Mouse (Mus musculus) G1E (cell line): ENCODE data around the gene Igf2bp2. TPM values are rescaled to one million over a fixed set of nuclear protein-coding genes. Genes with fewer than 3 reads are reported as not detected.

Experiments used
- ATAC-seq: 2 replicates; pipeline ENCODE4 v1.8.0; 2016; ENCODE audit warnings: mild to moderate bottlenecking; ENCODE audit not compliant: insufficient number of reproducible peaks, poor library complexity, low FRiP score, severe bottlenecking; ENCODE audit errors: extremely low read depth
- DNase-seq: peaks from one replicate; pipeline ENCODE4 v3.0.0; 2012; ENCODE audit warnings: low spot score
- H3K27me3 ChIP-seq: 2 replicates; pipeline ENCODE4 v1.6.1; 2012; ENCODE audit warnings: mild to moderate bottlenecking, low read length, inconsistent platforms; ENCODE audit not compliant: insufficient read depth
- H3K36me3 ChIP-seq: replicated peaks from 2 replicates; pipeline ENCODE3; 2012; ENCODE audit warnings: mild to moderate bottlenecking, inconsistent platforms
- H3K4me1 ChIP-seq: 2 replicates; pipeline ENCODE4 v1.6.1; 2012; ENCODE audit warnings: low read depth, low read length, inconsistent platforms, mixed read lengths; ENCODE audit not compliant: insufficient read depth
- H3K4me3 ChIP-seq: 2 replicates; pipeline ENCODE4 v1.5.1; 2012; ENCODE audit warnings: low read depth, mild to moderate bottlenecking, inconsistent platforms, low read length, moderate library complexity, mixed read lengths
- H3K9me3 ChIP-seq: replicated peaks from 2 replicates; pipeline ENCODE4 v1.6.1; 2012; ENCODE audit warnings: inconsistent platforms
- CTCF ChIP-seq: IDR thresholded peaks from 2 replicates; pipeline ENCODE4 v1.5.1; 2012; ENCODE audit warnings: low read depth, low read length, inconsistent platforms, mixed read lengths
- GATA1 ChIP-seq: IDR thresholded peaks from 2 replicates; pipeline ENCODE4 v1.6.1; 2012; ENCODE audit warnings: borderline replicate concordance, low read length, inconsistent platforms, mixed read lengths
- GATA2 ChIP-seq: IDR thresholded peaks from 2 replicates; pipeline ENCODE4 v1.6.1; 2012; ENCODE audit warnings: low read depth, low read length, inconsistent platforms, borderline replicate concordance
- POLR2AphosphoS5 ChIP-seq: IDR thresholded peaks from 2 replicates; pipeline ENCODE4 v1.6.1; 2012; ENCODE audit warnings: low read depth, low read length, inconsistent platforms; ENCODE audit not compliant: insufficient replicate concordance
- TAL1 ChIP-seq: conservative IDR thresholded peaks from 2 replicates; pipeline ENCODE4 v1.6.1; 2012; ENCODE audit warnings: low read depth, low read length, inconsistent platforms, mixed read lengths
- polyA plus RNA-seq: library from polyadenylated mRNA; stranded (reverse); fragments of >175 nt; gene quantifications from 2 replicates; pipeline ENCODE4 v1.2.3, GENCODE M21; 2012
- total RNA-seq, 2 experiments: library from RNA; stranded (forward) in 1 of 2; stranded (reverse) in 1 of 2; fragments of 200-1000 nt in 1 of 2; fragments of >200 nt in 1 of 2; fragmentation: Nextera tagmentation in 1 of 2; gene quantifications; 2 replicates each; pipeline ENCODE4 v1.2.3; 2014 to 2017

The Igf2bp2 gene
- total and polyA plus RNA-seq, 3 experiments = 0.24 to 1.1 (median 0.87) TPM

DNA sequence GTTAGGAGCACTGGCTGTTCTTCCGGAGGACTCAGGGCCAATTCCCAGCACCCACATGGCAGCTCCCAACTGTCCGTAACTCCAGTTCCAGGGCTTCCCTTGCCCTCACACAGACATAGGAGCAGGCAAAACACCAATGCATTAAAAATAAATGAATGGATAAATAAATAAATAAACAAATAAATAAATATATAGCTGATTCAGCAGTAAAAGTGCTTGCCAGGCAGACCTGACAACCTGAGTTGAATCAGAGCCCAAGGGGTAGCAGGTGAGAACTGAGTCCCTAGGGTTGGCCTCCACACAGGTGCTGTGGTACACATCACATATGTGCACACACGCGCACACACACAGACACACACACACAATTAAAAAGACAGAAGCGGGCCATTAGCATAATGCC is 21.0 kb upstream of the Igf2bp2 start:
- Histone ChIP-seq H3K4me3 (no peak overlapping the region), H3K4me1 (no peaks in the 10 kb centered on the region), H3K9me3 (no peaks in the 10 kb centered on the region), H3K27me3 (peaks cover 16% of the 10 kb centered on the region), H3K36me3 (no peaks in the 10 kb centered on the region)
- TF ChIP-seq GATA2 = no peak
- no peak for TF ChIP-seq TAL1
- TF ChIP-seq POLR2AphosphoS5 = no peak
- TF ChIP-seq CTCF = no peak
- TF ChIP-seq GATA1 = no peak
- DNase-seq = no peak
- no peak for ATAC-seq

DNA sequence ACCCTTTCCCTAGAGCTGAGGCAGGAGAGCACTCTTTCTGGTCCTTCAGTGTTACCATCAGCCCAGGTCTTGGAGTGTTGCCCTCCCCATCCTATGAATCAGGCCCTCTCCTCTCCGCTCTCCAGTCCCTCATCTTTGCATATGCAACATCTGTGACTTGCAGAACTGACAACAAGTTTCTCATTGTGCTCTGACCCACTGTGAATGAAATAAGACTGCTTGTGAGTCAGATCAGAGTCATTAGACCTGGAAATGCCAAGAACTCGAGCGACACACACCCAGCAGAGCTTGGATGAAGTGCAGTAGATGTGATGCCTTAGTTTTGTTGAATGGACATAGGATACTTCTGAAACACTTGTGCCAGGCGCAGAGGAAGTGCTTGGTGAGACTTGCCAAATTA is 19.2 kb upstream of the Igf2bp2 start:
- no peak for ATAC-seq
- Histone ChIP-seq H3K4me1 (no peaks in the 10 kb centered on the region), H3K4me3 (no peak overlapping the region), H3K27me3 (peaks cover 13% of the 10 kb centered on the region), H3K36me3 (no peaks in the 10 kb centered on the region), H3K9me3 (no peaks in the 10 kb centered on the region)
- no peak for DNase-seq
- TF ChIP-seq GATA2 = no peak
- TF ChIP-seq CTCF = no peak
- TF ChIP-seq TAL1 = no peak
- no peak for TF ChIP-seq GATA1
- no peak for TF ChIP-seq POLR2AphosphoS5

DNA sequence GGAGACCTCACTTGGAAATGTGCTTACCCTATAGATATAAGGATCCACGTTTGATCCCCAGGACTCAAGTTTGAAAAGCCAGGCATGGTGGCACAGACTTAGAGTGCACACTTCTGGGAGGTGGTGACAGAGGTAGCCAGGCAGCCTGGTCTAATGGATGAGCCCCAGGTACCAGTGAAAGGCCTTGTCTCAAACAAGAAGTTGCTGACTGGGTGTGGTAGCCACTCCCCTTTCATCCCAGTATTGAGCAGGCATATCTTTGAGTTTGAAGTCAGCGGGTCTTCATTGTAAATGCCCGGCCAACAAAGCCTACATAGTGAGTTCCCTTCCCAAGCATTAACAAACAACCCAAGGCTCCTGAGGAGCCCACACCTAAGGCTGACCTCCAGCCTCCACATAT is 15.7 kb upstream of the Igf2bp2 start:
- TF ChIP-seq GATA2 (no peak), TAL1 (no peak), GATA1 (no peak), POLR2AphosphoS5 (no peak), CTCF (no peak)
- no peak for ATAC-seq

DNA sequence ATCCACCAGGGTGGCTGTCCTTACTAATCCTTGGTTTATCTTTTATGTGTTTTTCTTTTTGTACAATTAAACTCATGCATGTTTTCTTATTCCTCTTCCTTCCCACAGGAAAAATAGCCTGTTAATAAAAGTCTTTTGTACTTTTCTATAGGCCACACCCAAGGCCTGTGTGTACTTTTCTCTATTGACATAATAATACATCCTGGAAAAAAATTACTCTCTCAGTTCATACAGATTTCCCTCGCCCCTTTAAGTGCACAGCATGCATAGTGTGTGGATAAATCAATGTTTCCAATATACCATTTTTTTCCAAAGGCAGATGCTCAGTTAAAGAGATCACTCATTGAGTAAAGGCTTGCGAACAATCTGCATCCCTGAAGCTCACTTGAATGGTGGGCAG is 14.9 kb upstream of the Igf2bp2 start:
- no peak for ATAC-seq
- H3K9me3 ChIP-seq = no peaks in the 10 kb centered on the region
- H3K27me3 ChIP-seq = peaks cover 7% of the 10 kb centered on the region; the same call in 1 of the 2 replicates
- DNase-seq = no peak
- no peaks in the 10 kb centered on the region for H3K36me3 ChIP-seq
- TF ChIP-seq CTCF (no peak), POLR2AphosphoS5 (no peak), TAL1 (no peak)
- no peak overlapping the region for H3K4me3 ChIP-seq
- no peaks in the 10 kb centered on the region for H3K4me1 ChIP-seq

More for the DNA sequence above, 15.7 kb upstream of the Igf2bp2 start:
- Histone ChIP-seq H3K4me3 (no peak overlapping the region), H3K36me3 (no peaks in the 10 kb centered on the region), H3K9me3 (no peaks in the 10 kb centered on the region), H3K4me1 (no peaks in the 10 kb centered on the region), H3K27me3 (peaks cover 9% of the 10 kb centered on the region; the same call in 1 of the 2 replicates)
- no peak for DNase-seq

DNA sequence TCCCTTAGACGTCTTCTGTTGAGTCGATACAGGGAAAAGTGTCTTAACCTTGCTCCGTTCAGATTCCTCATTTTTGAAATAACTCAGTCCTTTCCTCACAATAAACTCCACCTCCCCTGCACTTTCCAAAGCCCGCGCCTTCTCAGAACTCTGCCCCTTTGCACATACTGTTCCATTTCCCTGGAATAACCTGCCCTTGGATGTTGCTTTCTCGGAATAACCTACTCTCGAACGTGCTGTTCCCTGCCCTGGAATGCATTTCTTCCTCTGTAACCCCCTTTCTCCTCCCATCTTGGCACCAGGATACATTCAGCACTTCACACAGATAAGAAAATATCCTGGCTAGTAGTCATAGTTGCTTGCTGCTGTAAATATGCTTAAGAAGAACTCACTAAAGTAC is 5.6 kb upstream of the Igf2bp2 start:
- TF ChIP-seq TAL1 (no peak), GATA2 (no peak), GATA1 (no peak), POLR2AphosphoS5 (no peak), CTCF (no peak)
- H3K4me3 ChIP-seq = no peak overlapping the region
- H3K27me3 ChIP-seq = no peaks in the 10 kb centered on the region; the same call in 1 of the 2 replicates
- no peaks in the 10 kb centered on the region for H3K4me1 ChIP-seq
- H3K9me3 ChIP-seq = no peaks in the 10 kb centered on the region
- DNase-seq (no peak), ATAC-seq (no peak)
- H3K36me3 ChIP-seq = no peaks in the 10 kb centered on the region

DNA sequence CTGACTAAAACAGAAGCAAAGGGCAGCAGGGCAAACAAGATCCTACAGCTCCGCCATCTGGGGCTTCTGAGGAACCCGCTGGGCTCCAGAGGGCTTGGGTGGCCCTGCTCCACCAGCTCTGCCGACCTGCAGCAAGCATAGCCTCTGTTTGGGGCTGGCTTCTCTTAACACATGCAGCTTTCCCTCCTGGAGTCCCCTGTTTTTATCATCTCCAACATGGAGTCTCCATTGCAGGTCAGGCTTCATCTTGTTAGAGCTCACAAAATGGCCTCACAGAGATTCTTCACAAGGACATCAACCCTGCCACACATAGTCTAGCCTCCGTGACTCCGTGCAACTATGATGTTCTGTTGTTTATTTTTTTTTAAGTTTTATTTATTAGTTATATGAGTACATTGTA is 2.5 kb upstream of the Igf2bp2 start:
- Histone ChIP-seq H3K4me3 (no peak overlapping the region), H3K4me1 (no peaks in the 10 kb centered on the region), H3K27me3 (peaks cover 20% of the 10 kb centered on the region; the same call in 1 of the 2 replicates), H3K9me3 (peaks cover 16% of the 10 kb centered on the region), H3K36me3 (no peaks in the 10 kb centered on the region)
- ATAC-seq (no peak), DNase-seq (no peak)
- no peak for TF ChIP-seq TAL1
- TF ChIP-seq CTCF = no peak
- TF ChIP-seq GATA1 = no peak
- TF ChIP-seq GATA2 = no peak
- TF ChIP-seq POLR2AphosphoS5 = no peak

DNA sequence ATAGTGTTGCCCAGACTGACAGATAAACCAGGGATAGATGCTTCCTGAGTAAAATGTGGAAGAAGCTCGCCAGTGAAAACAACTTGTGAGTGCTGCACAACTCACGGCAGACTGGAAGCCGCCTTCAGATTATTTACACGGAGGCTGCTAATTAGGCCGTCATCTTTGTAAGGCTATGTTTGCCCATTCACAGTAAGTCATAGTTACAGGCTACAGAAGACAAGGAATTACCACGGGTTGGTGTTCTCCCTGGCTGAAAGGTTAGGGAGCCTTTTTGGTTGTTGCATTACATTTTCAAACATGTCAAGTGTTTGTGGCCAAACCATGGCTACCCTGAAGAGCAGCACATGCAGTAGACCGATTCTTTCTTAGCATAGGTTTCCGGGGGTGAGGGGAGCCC is 1.3 kb upstream of the Igf2bp2 start:
- no peak overlapping the region for H3K4me3 ChIP-seq
- H3K36me3 ChIP-seq = no peaks in the 10 kb centered on the region
- peaks cover 16% of the 10 kb centered on the region for H3K9me3 ChIP-seq
- peaks cover 23% of the 10 kb centered on the region for H3K27me3 ChIP-seq
- no peak for ATAC-seq
- DNase-seq = no peak
- no peak for TF ChIP-seq POLR2AphosphoS5
- TF ChIP-seq CTCF = no peak
- TF ChIP-seq GATA1 = no peak
- no peak for TF ChIP-seq TAL1
- no peak for TF ChIP-seq GATA2
- H3K4me1 ChIP-seq = no peaks in the 10 kb centered on the region
